Mouse (Mus musculus): ENCODE results near the gene Cdc7. TPM values are rescaled to one million over a fixed set of nuclear protein-coding genes. Genes with fewer than 3 reads are reported as not detected.

The Cdc7 gene
- total and polyA plus RNA-seq, 2 experiments from 2014 or later = 24.7 to 25.0 TPM

DNA sequence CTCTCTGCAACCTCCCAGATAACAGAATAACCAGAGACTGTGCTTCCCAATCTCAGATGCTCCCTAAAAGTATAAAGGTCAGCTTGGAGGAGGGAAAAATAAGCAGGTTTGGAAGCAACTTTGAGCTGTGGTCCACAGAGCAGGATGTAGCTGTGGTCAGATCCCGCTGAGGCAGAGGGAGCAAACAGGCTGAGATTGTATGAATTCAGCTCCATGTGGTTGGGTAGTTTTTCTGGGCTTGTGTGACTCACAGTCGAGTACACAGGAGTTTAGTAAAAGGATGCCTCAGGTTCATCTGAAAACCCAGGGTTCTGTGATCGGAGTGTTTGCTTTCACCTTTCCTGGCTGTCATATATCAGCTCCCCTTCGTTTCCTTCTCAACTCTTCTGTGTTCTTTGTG is 65.7 kb downstream of the Cdc7 start:
- no peak for ATAC-seq (ENCODE audit: low FRiP score)
- DNase-seq (ENCODE audit: low spot score) = no peak

DNA sequence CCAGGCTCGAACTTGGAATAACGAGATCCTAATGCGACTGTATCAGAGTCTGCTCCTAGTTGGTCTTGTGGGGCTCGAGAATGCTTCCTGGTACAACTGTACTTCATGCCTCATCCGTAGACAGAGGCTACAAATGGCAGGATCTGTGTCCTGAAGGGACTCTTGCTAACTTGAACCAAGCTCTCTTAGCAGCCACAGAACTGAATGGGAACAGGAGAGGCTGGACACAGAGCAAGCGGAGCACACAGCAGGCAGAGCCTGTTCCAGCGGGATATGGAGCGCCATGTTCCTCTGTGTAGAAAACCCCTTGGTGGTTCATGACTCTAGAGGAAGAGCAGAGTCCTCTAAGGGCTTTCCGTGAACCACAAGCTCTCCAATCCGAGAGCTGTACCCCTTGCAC is 66.7 kb downstream of the Cdc7 start:
- Histone ChIP-seq H3K4me2 (ENCODE audit: low read depth, low read length, poor library complexity, severe bottlenecking) (no peak overlapping the region), H3K9ac (replicated peaks; ENCODE audit: low read length, poor library complexity, severe bottlenecking) (no peak overlapping the region), H3K4me3 (ENCODE audit: low read depth, low read length) (no peak overlapping the region), H3K27ac (ENCODE audit: low read depth, low read length) (no peak overlapping the region), H3K36me3 (ENCODE audit: insufficient read depth, low read length) (no peaks in the 10 kb centered on the region), H3K27me3 (ENCODE audit: insufficient read depth, low read length) (no peaks in the 10 kb centered on the region), H3K4me1 (ENCODE audit: insufficient read depth, low read length) (no peaks in the 10 kb centered on the region), H3K9me3 (ENCODE audit: low read length) (no peaks in the 10 kb centered on the region)
- DNase-seq (ENCODE audit: low spot score) = no peak
- no peak for TF ChIP-seq CTCF (IDR thresholded peaks at IDR 0.05)
- WGBS = 93% methylated on average over 10 of the region's 10 CpGs
- no peak for ATAC-seq (ENCODE audit: low FRiP score)

More for the DNA sequence above, 65.7 kb downstream of the Cdc7 start:
- no peak for TF ChIP-seq CTCF (IDR thresholded peaks at IDR 0.05)
- Histone ChIP-seq H3K4me2 (ENCODE audit: low read depth, low read length, poor library complexity, severe bottlenecking) (no peak overlapping the region), H3K27me3 (ENCODE audit: insufficient read depth, low read length) (no peaks in the 10 kb centered on the region), H3K36me3 (ENCODE audit: insufficient read depth, low read length) (no peaks in the 10 kb centered on the region), H3K27ac (ENCODE audit: low read depth, low read length) (no peak overlapping the region), H3K4me3 (ENCODE audit: low read depth, low read length) (no peak overlapping the region), H3K9ac (replicated peaks; ENCODE audit: low read length, poor library complexity, severe bottlenecking) (no peak overlapping the region), H3K4me1 (ENCODE audit: insufficient read depth, low read length) (no peaks in the 10 kb centered on the region), H3K9me3 (ENCODE audit: low read length) (no peaks in the 10 kb centered on the region)
- 78% methylated on average over 4 of the region's 4 CpGs for WGBS

Other genes starting within 250 kb of the Cdc7 start
- gene Hfm1, start 38.0 kb upstream of the Cdc7 start, total RNA-seq (2014; rRNA removed) = 5.3 and 8.3 TPM in 2 replicates
- gene Hfm1, start 38.0 kb upstream of the Cdc7 start, polyA plus RNA-seq (2015; fragmentation: Nextera tagmentation; extraction: Ambion mirVana) = 5.4 and 5.7 TPM in 2 replicates